Mouse (Mus musculus) layer of hippocampus, adult 11-12 months (tissue): Measurements from ENCODE around the gene Tet1.
"Not testable (repeated sequence)": the region's sequence is repeated elsewhere in the genome, so short reads cannot be mapped to it uniquely, and the experiment has no call there.

Source experiments
- DNase-seq: peaks from one replicate; pipeline ENCODE4 v3.0.0; 2022; ENCODE audit warnings: low spot score

Gene Tet1

GRCm38 (mm10) chr10:62847069-62847626 is 61.6 kb downstream of the Tet1 start:
- peak; percentile 64 for DNase-seq

- no peak for DNase-seq
Measured at GRCm38 (mm10) chr10:62843787-62844491, 64.9 kb downstream of the Tet1 start.

GRCm38 (mm10) chr10:62841901-62842447 is 66.8 kb downstream of the Tet1 start:
- no peak for DNase-seq

GRCm38 (mm10) chr10:62840687-62841086 is 68.1 kb downstream of the Tet1 start:
- no peak for DNase-seq

- no peak for DNase-seq
Measured at GRCm38 (mm10) chr10:62837987-62838386, 70.8 kb downstream of the Tet1 start.

- no peak for DNase-seq
Measured at GRCm38 (mm10) chr10:62832783-62833182, 76.0 kb downstream of the Tet1 start.

DNA sequence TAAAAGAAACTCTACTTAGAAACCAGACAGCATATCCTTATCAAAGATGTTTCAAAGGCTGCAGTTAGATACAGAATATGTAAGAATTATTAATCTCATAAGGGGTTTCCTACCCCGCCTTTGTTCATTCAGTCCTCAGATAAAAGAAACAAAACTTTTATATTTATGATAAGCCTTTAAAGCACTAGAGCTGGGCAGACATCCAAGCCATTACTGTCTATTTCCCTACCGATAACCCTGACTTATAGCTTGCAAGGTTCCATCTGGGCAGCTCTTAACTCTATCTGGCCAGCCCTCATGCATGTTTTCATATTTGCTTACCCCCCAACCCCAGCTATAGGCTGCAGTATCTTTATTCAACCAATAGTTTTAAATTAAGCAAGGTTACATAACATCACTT is 77.2 kb downstream of the Tet1 start:
- DNase-seq, result no peak

- no peak for DNase-seq
Measured at GRCm38 (mm10) chr10:62824474-62824873, 84.3 kb downstream of the Tet1 start.

GRCm38 (mm10) chr10:62823431-62823830 is 85.4 kb downstream of the Tet1 start:
- DNase-seq, result no peak

GRCm38 (mm10) chr10:62810010-62810409 is 98.8 kb downstream of the Tet1 start:
- no peak for DNase-seq

GRCm38 (mm10) chr10:62808766-62809165 is 100.0 kb downstream of the Tet1 start:
- DNase-seq, result no peak

DNA sequence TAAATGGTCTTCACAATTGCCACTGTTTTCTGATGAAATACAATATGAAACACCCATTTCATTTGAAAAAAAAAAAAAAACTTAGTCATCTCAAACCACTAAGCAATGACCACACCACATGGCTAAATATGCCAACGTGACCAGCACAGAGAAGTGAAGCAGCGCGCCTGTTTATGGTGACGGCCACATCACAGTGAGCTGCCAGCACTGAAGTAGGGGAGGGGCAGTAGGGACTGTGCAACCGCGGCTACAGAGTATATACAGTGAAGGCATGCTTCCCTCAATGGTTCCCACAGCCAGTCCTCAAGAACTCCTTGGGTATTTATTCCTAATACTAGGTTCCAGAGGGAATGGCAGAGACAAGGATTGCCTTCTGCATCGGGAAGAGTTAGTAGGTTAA is 100.5 kb downstream of the Tet1 start:
- no peak for DNase-seq

- DNase-seq, result no peak
Measured at GRCm38 (mm10) chr10:62804106-62804505, 104.7 kb downstream of the Tet1 start.

GRCm38 (mm10) chr10:62803296-62803695 is 105.5 kb downstream of the Tet1 start:
- DNase-seq, result no peak

- DNase-seq, result no peak
Measured at GRCm38 (mm10) chr10:62794221-62794620, 114.6 kb downstream of the Tet1 start.

- DNase-seq, result no peak
Measured at GRCm38 (mm10) chr10:62793091-62793453, 115.7 kb downstream of the Tet1 start.

GRCm38 (mm10) chr10:62792177-62793090 is 116.4 kb downstream of the Tet1 start, which contains the start of gene Ccar1:
TSS of gene Ccar1 (minus strand) at chr10:62792286.
- DNase-seq, result peak; percentile 98

DNA sequence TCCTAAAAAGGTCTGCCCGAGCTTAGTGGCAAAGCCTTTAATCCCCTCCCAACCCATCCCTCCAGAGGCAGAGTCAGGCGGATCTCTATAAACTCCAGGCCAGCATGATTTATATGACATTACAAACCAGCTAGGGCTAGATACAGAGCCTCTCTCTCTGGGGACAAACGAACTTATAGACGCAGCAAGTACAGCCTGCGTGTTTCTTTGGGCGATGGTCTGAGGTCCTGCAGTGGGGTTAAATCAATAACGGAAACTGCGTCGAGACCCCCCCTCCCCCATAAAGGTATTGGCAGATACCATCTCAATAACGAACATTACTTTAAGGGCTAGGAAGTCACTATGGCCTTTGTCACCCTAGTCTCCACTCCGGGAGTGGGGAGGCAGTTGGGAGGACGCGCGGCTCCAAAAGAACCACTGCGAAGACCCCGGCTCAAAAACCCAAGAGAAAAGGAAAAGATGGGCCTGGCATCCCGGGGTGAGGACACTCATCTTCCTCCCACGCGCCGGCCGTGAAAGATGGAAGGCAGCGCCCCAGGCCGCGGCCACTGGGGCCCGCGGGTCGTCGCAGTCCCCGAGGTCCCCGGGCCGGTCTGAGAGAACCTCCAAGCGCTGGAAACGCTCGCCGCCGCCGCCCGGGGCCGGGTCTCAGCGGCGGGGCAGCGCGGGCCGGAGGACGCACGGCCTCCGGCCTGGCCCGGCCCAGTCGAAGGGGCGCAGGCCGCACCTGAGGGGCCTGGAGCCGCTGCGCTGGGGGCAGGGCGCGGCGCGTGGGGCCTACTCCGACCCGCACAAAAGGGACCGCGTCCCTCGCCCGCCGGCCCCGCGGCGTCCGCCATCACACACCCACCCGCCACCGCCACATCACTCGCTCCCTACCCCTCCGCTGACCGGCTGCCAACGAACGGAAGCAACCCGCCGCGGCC is 117.3 kb downstream of the Tet1 start:
- peak; percentile 28 for DNase-seq

- not testable (repeated sequence) for DNase-seq
Measured at GRCm38 (mm10) chr10:62781776-62782175, 127.0 kb downstream of the Tet1 start.
